Mouse (Mus musculus) liver, embryonic 12.5 days (tissue): ENCODE data around the gene Ear1. TPM values are rescaled to one million over a fixed set of nuclear protein-coding genes. Genes with fewer than 3 reads are reported as not detected.
A peak's percentile ranks its signal among the peaks of the same experiment; 100 is the strongest.
"Not testable (repeated sequence)": the region's sequence is repeated elsewhere in the genome, so short reads cannot be mapped to it uniquely, and the experiment has no call there.

Experiments
- ATAC-seq: fragments of 200-750 bp; cut with Nextera tagmentation; 2 replicates; pipeline ENCODE4 v1.8.0; 2017; ENCODE audit warnings: moderate number of reproducible peaks, mild to moderate bottlenecking, moderate library complexity
- H3K27ac ChIP-seq: fragments of 300-500 bp; sonication (generic); 2 replicates; pipeline ENCODE4 v1.5.1; 2016; ENCODE audit warnings: mild to moderate bottlenecking
- H3K27me3 ChIP-seq: fragments of 300-500 bp; sonication (generic); replicated peaks from 2 replicates; pipeline ENCODE4 v1.6.1; 2016; ENCODE audit warnings: mild to moderate bottlenecking, moderate library complexity
- H3K36me3 ChIP-seq: fragments of 300-500 bp; sonication (generic); 2 replicates; pipeline ENCODE4 v1.6.1; 2016; ENCODE audit warnings: mild to moderate bottlenecking, moderate library complexity
- H3K4me1 ChIP-seq: fragments of 300-500 bp; sonication (generic); 2 replicates; pipeline ENCODE4 v1.6.1; 2016
- H3K4me2 ChIP-seq: fragments of 300-500 bp; sonication (generic); 2 replicates; pipeline ENCODE4 v1.6.1; 2016; ENCODE audit warnings: mild to moderate bottlenecking, moderate library complexity
- H3K4me3 ChIP-seq: fragments of 300-500 bp; sonication (generic); 2 replicates; pipeline ENCODE4 v1.5.1; 2016; ENCODE audit warnings: mild to moderate bottlenecking, moderate library complexity
- H3K9ac ChIP-seq: fragments of 300-500 bp; sonication (generic); 2 replicates; pipeline ENCODE4 v1.6.1; 2016; ENCODE audit warnings: mild to moderate bottlenecking, moderate library complexity
- H3K9me3 ChIP-seq: fragments of 300-500 bp; sonication (generic); replicated peaks from 2 replicates; pipeline ENCODE4 v1.6.1; 2016; ENCODE audit warnings: mild to moderate bottlenecking, moderate library complexity
- WGBS: fragments of 180-500 bp; shearing (Covaris S2); methylation state at CpG from one replicate; pipeline ENCODE4 v1.1.7; 2016; ENCODE audit not compliant: insufficient replicate concordance; 5-methylcytosine and 5-hydroxymethylcytosine counted together
- polyA plus RNA-seq: library from polyadenylated mRNA; unstranded; fragments of >200 nt; fragmentation: Nextera tagmentation; extraction: Ambion mirVana; gene quantifications from 2 replicates; pipeline ENCODE4 v1.2.1, GENCODE M21; 2016

Gene Ear1
- polyA plus RNA-seq, result 3.5 and 12.1 TPM in 2 replicates

GRCm38 (mm10) chr14:43875417-43875816, at the start of gene Ear1:
Gene Ear1, minus strand, starts transcription at chr14:43875517.
- not testable (repeated sequence) for H3K27me3 ChIP-seq, ATAC-seq, H3K27ac ChIP-seq, H3K36me3 ChIP-seq, H3K4me2 ChIP-seq, H3K9me3 ChIP-seq, H3K9ac ChIP-seq, H3K4me1 ChIP-seq, H3K4me3 ChIP-seq
- 75% methylated on average over 3 of the region's 3 CpGs for WGBS

GRCm38 (mm10) chr14:43924688-43925403, 49.5 kb upstream of the Ear1 start, which contains the start of gene Gm8113:
Gene Gm8113, plus strand, starts transcription at chr14:43925390.
- peak; percentile 94 for ATAC-seq
- not testable (repeated sequence) for H3K27me3 ChIP-seq, H3K36me3 ChIP-seq, H3K9me3 ChIP-seq
- H3K4me2 ChIP-seq, result peak within 1 kb of the TSS; percentile 68
- 9% methylated on average over 10 of the region's 10 CpGs for WGBS
- peak within 1 kb of the TSS; percentile 60 for H3K4me3 ChIP-seq
- peak within 1 kb of the TSS; percentile 79 for H3K27ac ChIP-seq
- peak within 1 kb of the TSS; percentile 69 for H3K9ac ChIP-seq
- H3K4me1 ChIP-seq, result peaks cover 23% of the 10 kb centered on the region; the same call in 1 of the 2 replicates

GRCm38 (mm10) chr14:43923459-43923858, 48.1 kb upstream of the Ear1 start, which contains the start of gene Ear10:
Gene Ear10, minus strand, starts transcription at chr14:43923559.
- whole genome bisulfite sequencing, result 64% methylated on average over 3 of the region's 3 CpGs
- not testable (repeated sequence) for ATAC-seq, H3K27ac ChIP-seq, H3K27me3 ChIP-seq, H3K36me3 ChIP-seq, H3K4me2 ChIP-seq, H3K9ac ChIP-seq, H3K9me3 ChIP-seq, H3K4me3 ChIP-seq
- H3K4me1 ChIP-seq, result peaks cover 23% of the 10 kb centered on the region; the same call in 1 of the 2 replicates

- not testable (repeated sequence) for ATAC-seq, H3K36me3 ChIP-seq, H3K27ac ChIP-seq, H3K4me3 ChIP-seq, H3K9me3 ChIP-seq, H3K9ac ChIP-seq, H3K4me2 ChIP-seq, H3K4me1 ChIP-seq, H3K27me3 ChIP-seq
These were observed 42.9 kb upstream of the Ear1 start for GRCm38 (mm10) chr14:43918214-43918613.

GRCm38 (mm10) chr14:43898577-43898976, 23.3 kb upstream of the Ear1 start:
- ATAC-seq, H3K9me3 ChIP-seq, H3K27ac ChIP-seq, H3K27me3 ChIP-seq, H3K4me3 ChIP-seq, H3K4me2 ChIP-seq, H3K9ac ChIP-seq, H3K4me1 ChIP-seq, H3K36me3 ChIP-seq: not testable (repeated sequence)
- WGBS, result 63% methylated on average over 3 of the region's 3 CpGs

- 26% methylated on average over 2 of the region's 2 CpGs for WGBS
- H3K9ac ChIP-seq, H3K4me3 ChIP-seq, ATAC-seq, H3K4me1 ChIP-seq, H3K4me2 ChIP-seq, H3K9me3 ChIP-seq, H3K27ac ChIP-seq, H3K36me3 ChIP-seq, H3K27me3 ChIP-seq: not testable (repeated sequence)
These were observed 20.0 kb upstream of the Ear1 start for GRCm38 (mm10) chr14:43895357-43895756.

GRCm38 (mm10) chr14:43891288-43891687, 16.0 kb upstream of the Ear1 start:
- not testable (repeated sequence) for ATAC-seq, H3K4me1 ChIP-seq, H3K27ac ChIP-seq, H3K9ac ChIP-seq, H3K4me3 ChIP-seq, H3K4me2 ChIP-seq, H3K9me3 ChIP-seq, H3K27me3 ChIP-seq, H3K36me3 ChIP-seq
- WGBS, result 73% methylated on average over 1 of the region's 1 CpGs

- not testable (repeated sequence) for H3K9me3 ChIP-seq, H3K4me3 ChIP-seq, ATAC-seq, H3K27me3 ChIP-seq, H3K27ac ChIP-seq, H3K4me1 ChIP-seq, H3K36me3 ChIP-seq, H3K9ac ChIP-seq, H3K4me2 ChIP-seq
- WGBS, result 32% methylated on average over 1 of the region's 1 CpGs
These were observed 10.9 kb upstream of the Ear1 start for GRCm38 (mm10) chr14:43886235-43886634.

GRCm38 (mm10) chr14:43879966-43880545, 4.7 kb upstream of the Ear1 start:
- not testable (repeated sequence) for H3K27me3 ChIP-seq, H3K9me3 ChIP-seq, H3K4me1 ChIP-seq, H3K4me3 ChIP-seq, H3K9ac ChIP-seq, H3K36me3 ChIP-seq, H3K4me2 ChIP-seq, H3K27ac ChIP-seq
- 35% methylated on average over 5 of the region's 5 CpGs for WGBS
- ATAC-seq, result peak; percentile 76

GRCm38 (mm10) chr14:43877789-43878188, 2.5 kb upstream of the Ear1 start:
- not testable (repeated sequence) for H3K9ac ChIP-seq, H3K4me3 ChIP-seq, H3K9me3 ChIP-seq, H3K27ac ChIP-seq, H3K27me3 ChIP-seq, H3K36me3 ChIP-seq, H3K4me1 ChIP-seq, H3K4me2 ChIP-seq
- peak; percentile 66; the same call in 1 of the 2 replicates for ATAC-seq
- WGBS, result 30% methylated on average over 1 of the region's 2 CpGs

GRCm38 (mm10) chr14:43874862-43875261, 455 bp downstream of the Ear1 start:
- H3K9me3 ChIP-seq, H3K4me2 ChIP-seq, H3K4me3 ChIP-seq, H3K4me1 ChIP-seq, H3K36me3 ChIP-seq, H3K27ac ChIP-seq, H3K27me3 ChIP-seq, H3K9ac ChIP-seq, ATAC-seq: not testable (repeated sequence)
- WGBS, result 63% methylated on average over 3 of the region's 3 CpGs

GRCm38 (mm10) chr14:43860522-43860921, 14.8 kb downstream of the Ear1 start:
- not testable (repeated sequence) for H3K4me1 ChIP-seq, H3K9ac ChIP-seq, H3K4me3 ChIP-seq, H3K4me2 ChIP-seq, H3K27ac ChIP-seq, H3K27me3 ChIP-seq, ATAC-seq, H3K9me3 ChIP-seq, H3K36me3 ChIP-seq
- 23% methylated on average over 2 of the region's 2 CpGs for WGBS
